Mouse (Mus musculus): Measurements from ENCODE around the gene Gm12117.

DNA sequence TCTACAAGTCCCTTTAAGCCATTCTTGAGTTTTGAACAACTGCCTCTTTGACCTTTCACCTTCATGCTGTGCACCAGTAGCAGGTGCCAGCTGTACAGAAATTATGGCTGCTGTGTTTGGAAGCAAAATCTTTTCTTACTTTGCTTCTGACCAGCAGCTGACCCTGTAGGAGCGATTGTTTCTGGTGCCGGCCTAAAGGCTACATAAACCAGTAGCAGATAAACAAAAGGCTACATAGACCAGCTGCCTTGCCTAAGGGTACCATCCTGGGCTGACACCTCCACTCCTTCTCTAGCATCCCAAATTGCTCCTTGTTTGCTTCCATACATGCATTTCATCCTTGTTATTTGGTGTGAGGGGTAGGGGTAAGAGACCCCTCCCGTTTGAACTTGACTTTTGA is 42.4 kb downstream of the Gm12117 start:
- TF ChIP-seq ZNF384 (IDR thresholded peaks at IDR 0.05; ENCODE audit: low read depth, low read length) (no peak), CHD2 (IDR thresholded peaks at IDR 0.05; ENCODE audit: low read depth, low read length) (no peak)
